Mouse (Mus musculus) heart, adult 18-20 months (tissue): ENCODE measurements around the gene Gnmt. TPM values are rescaled to one million over a fixed set of nuclear protein-coding genes. Genes with fewer than 3 reads are reported as not detected.
"Not testable (repeated sequence)": the region's sequence is repeated elsewhere in the genome, so short reads cannot be mapped to it uniquely, and the experiment has no call there.

ENCODE experiments used
- DNase-seq, 2 experiments: peaks; one replicate each; pipeline ENCODE4 v3.0.0; 2021 to 2022; ENCODE audit warnings: mixed read lengths in 1 of 2
- long read RNA-seq, 2 experiments: library from polyadenylated mRNA; stranded (forward); transcript quantifications; one replicate each; pipeline ENCODE4 v2.0.0; 2021
- total RNA-seq, 2 experiments: library from RNA; stranded (reverse); gene quantifications; 2 replicates each; pipeline ENCODE4 v1.2.3; 2021

Gene Gnmt
- 1 to 10 TPM; 3.7 to 4.1 TPM for total RNA-seq
- long read RNA-seq, experiment 1, partial matches to known transcripts: 0 of 1 reads
- long read RNA-seq, experiment 1, other reads (novel, unspliced or antisense): 0 of 1 reads
- long read RNA-seq, experiment 2, transcript Gnmt-201 (6 exons, 1,035 nt): major isoform, 7 of 8 reads
- long read RNA-seq, experiment 2, partial matches to known transcripts: 1 of 8 reads
- long read RNA-seq, experiment 2, other reads (novel, unspliced or antisense): 0 of 8 reads

DNA sequence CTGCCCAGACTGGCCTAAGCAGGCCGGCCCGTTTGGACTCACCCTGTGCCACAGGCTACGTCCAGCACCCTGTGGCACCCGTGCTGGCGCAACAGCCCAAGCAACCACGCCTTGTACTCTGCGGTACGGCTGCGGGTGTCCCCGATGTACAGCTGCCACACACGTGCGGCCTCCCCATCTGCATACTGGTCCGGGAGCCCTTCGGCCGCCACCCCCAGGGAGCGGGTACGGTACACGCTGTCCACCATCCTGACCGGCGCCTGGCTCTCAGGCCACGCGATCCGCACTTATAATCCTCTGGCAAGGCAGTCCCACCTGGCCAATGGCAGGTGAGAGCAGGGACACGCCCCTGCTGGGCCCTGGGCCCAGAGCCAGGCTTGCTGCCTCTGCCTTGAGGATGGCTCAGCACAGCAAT, at the start of gene Gnmt:
TSS of gene Gnmt (minus strand) at position 265 of the 415 bp plus-strand sequence.
- DNase-seq: peak in 1 of 2 experiments; percentile 23

DNA sequence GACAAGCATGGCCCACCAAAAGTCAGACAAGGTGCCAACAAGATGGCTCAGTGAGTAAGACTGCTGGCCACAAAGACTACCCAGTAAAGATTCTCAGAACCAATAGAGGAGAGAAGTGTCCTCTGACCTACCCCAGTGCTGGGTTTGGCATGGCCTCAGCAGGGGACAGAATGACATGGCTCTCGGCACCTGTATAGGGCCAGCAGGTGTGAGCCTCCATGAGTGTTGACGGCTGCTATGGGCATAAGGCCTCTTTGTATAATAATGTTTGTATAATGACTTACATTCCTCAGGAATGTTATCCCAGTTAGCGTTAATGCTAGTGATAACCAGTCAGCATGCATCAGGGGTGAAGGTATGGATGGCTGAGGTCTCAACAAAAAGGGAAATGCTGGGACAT, 47.1 kb upstream of the Gnmt start:
- DNase-seq: no peak

DNA sequence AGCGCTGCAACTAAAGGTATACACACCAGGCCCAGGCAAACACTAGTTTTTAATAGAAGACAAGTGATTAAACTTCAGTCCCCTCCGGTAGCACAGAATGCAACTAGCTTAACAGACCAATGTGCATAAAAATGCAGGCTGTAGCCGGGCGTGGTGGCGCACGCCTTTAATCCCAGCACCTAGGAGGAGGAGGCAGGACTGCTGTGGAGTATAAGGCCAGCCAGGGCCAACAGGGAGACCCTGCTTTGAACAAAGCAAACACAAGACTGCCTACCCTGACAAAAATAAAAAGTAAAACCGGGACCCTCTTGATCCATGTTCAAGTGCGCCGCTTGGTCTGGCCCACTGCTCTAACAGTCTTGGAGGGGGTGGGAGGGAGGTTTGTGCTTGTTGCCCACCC, 46.1 kb upstream of the Gnmt start:
- DNase-seq: no peak

DNA sequence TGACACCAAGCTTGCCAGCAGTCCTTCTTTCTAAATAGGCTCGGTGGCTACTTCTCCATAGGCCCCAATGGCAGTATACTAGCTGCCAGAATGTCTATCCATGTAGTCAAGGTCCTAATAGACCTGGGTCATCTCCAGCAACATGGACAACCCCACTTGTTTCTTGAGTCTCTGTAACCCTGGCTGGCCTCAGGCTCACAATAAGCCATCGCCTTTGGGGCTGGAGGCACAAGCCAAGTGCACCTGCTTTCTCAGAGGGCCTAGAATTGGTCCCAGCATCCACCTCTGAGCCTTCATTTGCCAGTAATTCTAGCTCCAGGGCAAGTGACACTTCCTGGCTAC, 45.1 kb upstream of the Gnmt start:
- no peak for DNase-seq

- DNase-seq: no peak
These were observed 44.5 kb upstream of the Gnmt start for GRCm38 (mm10) chr17:46773278-46774130.

- DNase-seq: peak; percentile 91
These were observed 43.7 kb upstream of the Gnmt start, which contains the start of gene 2310039H08Rik for GRCm38 (mm10) chr17:46772404-46773277. Gene 2310039H08Rik, plus strand, starts transcription at chr17:46772635.

GRCm38 (mm10) chr17:46772038-46772403, 43.1 kb upstream of the Gnmt start:
- no peak for DNase-seq

GRCm38 (mm10) chr17:46771616-46772015, 42.6 kb upstream of the Gnmt start:
- no peak for DNase-seq

DNA sequence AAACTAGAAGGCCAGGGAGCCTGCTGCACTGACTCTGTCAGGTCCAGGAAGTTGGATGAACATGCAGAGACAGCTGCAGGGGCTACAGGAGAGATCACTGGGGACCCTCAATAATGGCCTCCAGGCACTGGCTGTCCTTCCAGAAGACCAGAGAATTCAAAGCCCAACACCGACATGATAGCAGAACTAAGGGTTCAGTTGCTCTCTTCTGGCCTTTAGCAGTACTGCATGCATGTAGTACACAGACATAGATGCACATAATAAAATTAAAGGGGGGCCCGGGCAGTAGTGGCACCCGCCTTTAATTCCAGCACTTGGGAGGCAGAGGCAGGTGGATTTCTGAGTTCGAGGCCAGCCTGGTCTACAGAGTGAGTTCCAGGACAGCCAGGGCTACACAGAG, 42.1 kb upstream of the Gnmt start:
- DNase-seq: no peak

DNA sequence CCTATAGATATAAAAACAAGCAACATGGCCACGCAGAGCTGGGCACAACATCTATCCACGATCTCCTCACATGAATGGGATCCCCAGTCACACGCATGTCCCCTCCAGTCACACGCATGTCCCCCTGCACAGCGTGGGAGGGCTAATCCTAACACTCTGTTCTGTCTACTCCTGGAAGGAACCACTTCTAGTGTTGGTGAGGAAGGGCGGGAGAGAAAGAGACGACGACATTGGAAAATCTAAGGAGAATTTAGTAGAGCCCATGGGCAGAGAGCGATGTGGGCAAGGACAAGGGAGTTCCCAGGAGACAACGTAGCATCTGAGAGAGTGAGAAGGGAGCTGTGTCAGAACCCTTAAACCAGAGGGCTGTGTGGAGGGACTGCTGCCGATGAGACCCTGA, 41.6 kb upstream of the Gnmt start:
- no peak for DNase-seq

DNA sequence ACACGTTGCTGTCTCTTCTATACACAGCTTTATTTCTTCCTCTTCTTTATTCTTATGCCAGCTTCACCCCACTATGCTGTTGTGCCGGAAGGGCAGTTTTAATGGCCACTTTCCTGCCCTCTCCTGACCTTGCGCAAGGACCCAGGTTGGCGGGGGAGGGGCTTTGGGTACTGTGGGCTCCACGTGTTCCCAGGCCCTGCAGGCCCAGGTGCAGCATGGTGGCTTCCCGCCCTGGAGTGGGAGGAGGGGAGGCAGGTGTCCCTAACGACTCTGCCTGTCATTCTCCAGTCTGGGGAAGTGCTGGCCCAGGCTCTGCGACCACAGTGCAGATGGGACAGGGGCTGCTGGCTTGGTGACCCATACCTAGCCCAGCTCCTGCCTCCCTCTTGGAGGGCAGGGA, 38.9 kb upstream of the Gnmt start:
- DNase-seq: no peak

- not testable (repeated sequence) for DNase-seq
These were observed 35.9 kb upstream of the Gnmt start for GRCm38 (mm10) chr17:46764916-46765315.

- DNase-seq: no peak
These were observed 34.6 kb upstream of the Gnmt start, which contains the start of gene Ptcra for GRCm38 (mm10) chr17:46763544-46763943. Gene Ptcra, minus strand, starts transcription at chr17:46763712.

GRCm38 (mm10) chr17:46758753-46759152, 29.8 kb upstream of the Gnmt start:
- no peak for DNase-seq

DNA sequence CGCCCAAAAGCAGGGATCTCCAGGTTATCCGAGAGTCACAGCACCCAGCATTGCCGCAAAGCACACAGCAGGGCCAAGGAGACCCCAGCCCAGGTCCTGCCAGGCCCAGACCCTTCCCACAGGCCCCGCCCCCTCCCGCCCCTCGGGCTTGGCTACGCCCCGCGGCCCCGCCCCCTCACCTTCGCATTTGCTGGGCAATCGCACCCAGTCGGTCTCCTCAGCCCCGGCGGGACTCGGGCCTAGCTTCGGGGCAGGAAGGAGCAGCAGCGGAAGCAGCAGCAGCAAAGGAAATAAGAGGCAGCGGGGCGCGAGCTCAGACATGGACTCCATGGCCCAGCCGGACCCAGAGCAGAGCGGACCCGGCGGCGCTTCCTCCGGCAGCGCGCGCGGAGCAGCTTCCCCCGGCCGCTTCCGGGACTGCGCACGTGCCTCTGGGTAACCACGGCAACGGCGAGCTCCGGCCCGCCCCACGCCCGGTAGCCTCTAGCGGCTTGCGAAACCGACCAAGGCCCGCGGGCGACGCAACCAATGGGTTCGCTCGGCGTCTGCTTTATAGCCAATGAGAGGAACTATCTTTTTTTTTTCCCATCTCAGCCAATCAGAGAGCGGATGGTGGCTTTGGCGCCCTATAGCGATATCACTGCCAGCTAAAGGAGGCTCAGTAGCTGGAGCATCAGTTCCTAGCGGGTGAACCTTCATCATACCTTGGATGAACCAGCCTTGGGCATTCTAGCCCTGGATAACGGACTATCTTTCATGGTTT, 23.0 kb upstream of the Gnmt start, which contains the start of gene Cnpy3:
TSS of gene Cnpy3 (minus strand) at position 421 of the 763 bp plus-strand sequence.
- DNase-seq: peak; percentile 93 to 98

DNA sequence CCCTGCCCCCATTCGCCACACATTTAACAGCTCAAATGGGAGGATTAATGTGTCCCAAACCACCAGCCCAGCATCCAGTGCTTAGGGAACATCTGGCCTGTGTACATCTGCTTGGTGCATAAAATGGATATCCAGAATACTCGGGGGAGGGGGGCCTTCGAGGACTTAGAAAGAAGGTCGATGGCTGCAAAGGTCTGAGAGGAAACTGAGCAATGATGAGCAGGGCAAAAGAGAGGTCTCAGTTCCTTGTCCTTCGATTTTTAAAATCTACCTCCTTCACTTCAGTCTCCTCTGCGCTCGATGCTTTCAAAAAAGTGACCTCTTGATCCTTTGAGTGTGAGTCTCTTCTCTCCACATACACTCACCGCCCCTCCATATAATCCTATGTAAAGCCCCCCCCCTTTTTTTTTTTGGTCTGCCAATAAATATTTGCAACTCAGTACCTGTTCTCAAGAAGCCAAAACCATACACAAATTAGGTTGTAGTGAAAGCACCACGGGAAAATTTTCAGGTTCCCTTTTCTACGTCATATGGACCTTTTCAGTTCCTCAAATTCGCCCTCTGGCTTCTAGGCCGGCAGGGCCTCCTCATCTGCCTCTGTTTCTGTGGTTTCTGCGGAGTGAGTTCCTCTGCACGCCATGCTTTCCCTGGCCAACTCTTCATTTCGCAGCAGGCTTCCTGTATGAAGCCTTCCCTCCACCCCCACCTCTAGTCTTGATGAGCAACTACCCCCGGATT, 22.3 kb upstream of the Gnmt start:
- peak in 1 of 2 experiments; percentile 82 for DNase-seq

- DNase-seq: no peak
These were observed 21.6 kb upstream of the Gnmt start for GRCm38 (mm10) chr17:46750580-46750979.

GRCm38 (mm10) chr17:46749282-46749681, 20.3 kb upstream of the Gnmt start:
- no peak for DNase-seq

- no peak for DNase-seq
These were observed 18.8 kb upstream of the Gnmt start for GRCm38 (mm10) chr17:46747806-46748205.

DNA sequence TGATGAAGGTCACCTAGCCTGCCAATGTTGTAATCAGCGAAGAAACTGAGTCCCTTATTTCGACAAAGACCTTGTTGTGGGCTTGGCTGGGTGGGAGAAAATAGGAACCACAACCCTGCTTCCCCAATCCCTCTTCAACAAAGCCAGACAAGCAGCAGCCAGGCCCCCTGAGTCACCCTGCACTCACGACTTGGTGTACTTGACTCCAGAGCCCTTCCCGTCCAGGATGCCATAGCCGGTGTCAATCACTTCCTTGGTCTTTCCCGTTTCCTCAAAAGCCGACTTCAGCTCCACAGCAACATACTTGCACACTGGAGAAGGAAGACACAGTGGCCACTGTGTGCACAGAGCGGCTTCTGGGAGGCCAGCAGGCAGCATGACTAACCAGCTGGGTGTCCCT, 18.3 kb upstream of the Gnmt start:
- DNase-seq: peak in 1 of 2 experiments; percentile 33

GRCm38 (mm10) chr17:46745506-46745905, 16.5 kb upstream of the Gnmt start:
- DNase-seq: no peak
